Mouse (Mus musculus) liver, postnatal 0 days (tissue): Measurements from ENCODE around the gene Phyhd1.

Source experiments
- CTCF ChIP-seq: sonication (generic); IDR thresholded peaks from 2 replicates; pipeline ENCODE4 v1.5.1; 2016; ENCODE audit warnings: antibody characterized with exemption, low read depth
- EP300 ChIP-seq: IDR thresholded peaks from 2 replicates; pipeline ENCODE4 v1.6.1; 2016; ENCODE audit warnings: antibody characterized with exemption, low read depth, mild to moderate bottlenecking

DNA sequence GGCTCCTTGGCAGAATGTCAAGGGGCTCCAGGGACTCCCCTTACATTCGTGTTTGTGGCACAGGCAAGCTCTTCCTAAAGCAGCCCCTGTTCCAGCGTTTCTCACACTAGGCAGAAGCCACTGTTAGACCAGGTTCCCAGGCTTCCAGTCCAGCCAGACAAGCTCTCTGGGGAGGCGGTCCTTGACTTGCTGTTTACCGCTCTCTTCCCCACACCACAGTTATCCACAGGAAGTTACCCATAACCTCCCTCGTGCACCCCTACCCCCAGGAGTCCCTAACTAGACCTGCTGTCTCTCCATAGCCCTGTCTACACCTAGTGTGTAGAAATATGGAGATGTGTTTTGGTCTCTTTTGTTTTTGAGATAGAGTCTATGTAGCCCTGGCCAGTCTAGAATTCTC lies 12.2 kb upstream of the Phyhd1 start:
- TF ChIP-seq CTCF (no peak), EP300 (no peak)
